15 mouse cellular contexts compared by ENCODE assay signal in the genomic region with DNA sequence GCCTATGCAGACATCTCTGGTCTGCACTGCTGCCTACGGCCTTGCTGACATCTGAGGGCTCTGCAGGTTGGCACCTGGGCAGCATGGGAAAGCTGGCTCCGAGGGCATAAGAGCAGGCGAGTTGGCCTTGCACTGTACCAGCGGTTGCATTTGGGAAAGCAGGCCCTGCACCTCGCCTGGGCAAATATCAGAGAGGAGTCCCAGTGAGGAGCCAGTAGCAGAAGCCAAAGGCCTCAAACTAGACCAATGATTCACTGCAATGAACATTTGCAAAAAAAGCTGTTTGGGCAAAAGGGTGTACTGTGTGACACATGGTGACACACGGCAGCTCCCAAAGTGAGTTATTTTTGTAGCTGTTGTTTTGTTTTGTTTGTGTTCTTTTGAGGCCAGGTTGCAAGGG. TPM values are rescaled to one million over a fixed set of nuclear protein-coding genes. Genes with fewer than 3 reads are reported as not detected.
"Had no signal": no experiment of that assay in that cellular context is flagged by ENCODE, and none has a peak within 500 bp of the region (broad histone marks: within the 10 kb centered on the region; RNA-seq: fewer than 3 reads in every experiment).

No protein-coding gene starts in this region.

- DNase-seq: lung, adult 18-20 months; lung, embryonic 14.5 days; lung, postnatal 10 days; lung, postnatal 4 days; midbrain, embryonic 14.5 days; retina, postnatal 1 day; right cerebral cortex, adult 18-20 months; right cerebral cortex, postnatal 25 days; right cerebral cortex, postnatal 4 days; spleen, adult 18-20 months; thymus, adult 18-20 months; thymus, postnatal 14 days; thymus, postnatal 36 days had no signal

RNA-seq across cellular contexts. Expression of a gene that starts 28.7 kb away (rescaled TPM):
- total RNA-seq: megakaryocyte, adult 5-6 weeks; megakaryocyte-erythroid progenitor cell, adult 5-6 weeks had no signal

RNA-seq across cellular contexts. Expression of a gene that starts 57.2 kb away (rescaled TPM):
- total RNA-seq: megakaryocyte, adult 5-6 weeks had no signal
